Mouse (Mus musculus): ENCODE measurements around the gene Nup107.
"Not testable (repeated sequence)": the region's sequence is repeated elsewhere in the genome, so short reads cannot be mapped to it uniquely, and the experiment has no call there.

Gene Nup107

DNA sequence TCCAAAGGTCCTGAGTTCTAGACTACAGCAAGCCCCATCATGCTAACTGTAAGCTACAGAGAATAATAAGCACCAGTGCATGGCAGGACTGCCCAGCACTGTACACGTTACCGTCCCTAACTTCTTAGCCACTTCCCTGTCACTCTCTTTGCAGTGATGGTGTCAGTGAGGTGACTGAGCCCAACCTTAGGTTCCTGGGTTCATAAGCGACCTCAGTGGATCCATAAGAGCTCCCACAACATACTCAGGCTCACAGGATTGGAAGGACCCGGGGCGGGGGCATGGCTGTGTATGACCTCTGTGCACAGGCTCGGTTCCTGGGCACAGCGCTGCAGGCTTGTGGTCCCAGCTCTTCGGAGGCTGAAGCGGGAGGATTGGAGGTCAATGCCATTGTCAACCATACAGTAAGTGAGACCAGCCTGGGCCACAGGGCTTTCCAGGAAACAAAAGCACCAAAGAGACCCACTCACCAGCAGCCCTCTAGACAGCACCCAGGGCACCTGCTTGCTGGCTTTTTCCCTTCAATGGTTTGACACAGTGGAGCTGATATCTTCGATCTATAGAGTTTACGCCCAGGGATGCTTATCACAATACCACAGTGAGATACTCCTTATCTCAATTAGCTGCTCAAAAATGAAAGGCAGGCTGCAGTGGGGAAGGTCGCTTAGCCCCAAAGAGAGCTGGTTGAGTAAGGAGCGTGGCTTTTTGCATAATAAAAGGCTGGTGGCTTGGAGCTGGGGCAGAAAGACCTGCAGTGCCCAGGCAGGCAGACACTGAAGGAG lies 54.2 kb downstream of the Nup107 start:
- no peak for DNase-seq (ENCODE audit: low read depth, low spot score)

DNA sequence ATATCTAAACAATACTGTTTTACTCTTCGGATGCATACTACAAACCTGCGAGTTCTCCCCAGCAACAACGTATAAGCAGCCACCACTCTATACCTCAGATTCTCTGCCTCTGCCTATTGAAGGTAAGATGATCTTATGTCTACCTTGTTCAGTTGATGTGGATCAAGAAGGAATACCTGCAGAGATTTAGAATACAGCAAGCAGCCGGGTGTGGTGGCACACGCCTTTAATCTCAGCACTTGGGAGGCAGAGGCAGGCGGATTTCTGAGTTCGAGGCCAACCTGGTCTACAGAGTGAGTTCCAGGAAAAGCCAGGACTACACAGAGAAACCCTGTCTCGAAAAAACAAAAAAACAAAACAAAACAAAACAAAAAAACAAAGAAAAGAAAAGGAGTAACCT lies 55.0 kb downstream of the Nup107 start:
- DNase-seq (ENCODE audit: low read depth, low spot score), result not testable (repeated sequence)

DNA sequence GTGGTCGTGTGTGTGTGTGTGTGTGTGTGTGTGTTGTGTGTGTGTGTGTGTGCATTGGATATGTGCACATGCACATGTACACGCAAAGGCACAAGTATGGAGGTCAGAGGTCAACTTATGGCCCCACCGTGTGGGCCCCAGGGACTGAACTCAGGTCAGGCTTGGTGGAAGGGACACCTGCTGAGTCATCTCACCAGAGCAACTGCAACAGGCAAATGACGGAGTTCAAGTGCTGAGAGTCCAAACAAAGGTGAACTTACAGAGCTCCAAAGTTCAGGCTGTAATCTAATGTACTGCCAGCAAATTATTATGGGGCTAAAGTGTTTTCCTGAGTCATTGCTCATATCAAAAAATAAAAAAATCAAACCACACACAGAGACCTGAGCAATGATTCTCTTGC lies 55.4 kb downstream of the Nup107 start:
- no peak for DNase-seq (ENCODE audit: low read depth, low spot score)

DNA sequence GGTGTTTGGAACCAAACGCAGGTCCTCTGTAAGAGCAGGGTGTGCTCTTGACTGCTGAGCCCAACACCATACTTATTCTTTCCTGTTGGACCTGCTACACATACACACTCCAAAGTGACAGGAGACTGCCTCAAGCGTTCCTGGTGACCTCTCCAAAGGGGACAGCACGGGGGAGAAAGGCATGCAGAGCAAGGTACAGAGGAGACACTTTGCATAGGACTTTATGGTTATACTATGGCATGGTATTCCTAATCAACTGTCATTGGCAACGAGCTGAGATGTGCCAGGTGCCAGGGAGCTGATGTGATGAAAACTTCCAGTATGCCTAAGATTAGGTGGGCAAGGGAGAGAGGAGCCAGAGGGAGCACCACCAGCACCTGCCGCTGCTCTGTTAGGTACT lies 55.9 kb downstream of the Nup107 start:
- no peak for DNase-seq (ENCODE audit: low read depth, low spot score)

GRCm38 (mm10) chr10:117735396-117735795 lies 57.1 kb downstream of the Nup107 start:
- not testable (repeated sequence) for DNase-seq (ENCODE audit: low read depth, low spot score)

- DNase-seq (ENCODE audit: low read depth, low spot score), result not testable (repeated sequence)
These were observed 58.2 kb downstream of the Nup107 start for GRCm38 (mm10) chr10:117734104-117734852.

DNA sequence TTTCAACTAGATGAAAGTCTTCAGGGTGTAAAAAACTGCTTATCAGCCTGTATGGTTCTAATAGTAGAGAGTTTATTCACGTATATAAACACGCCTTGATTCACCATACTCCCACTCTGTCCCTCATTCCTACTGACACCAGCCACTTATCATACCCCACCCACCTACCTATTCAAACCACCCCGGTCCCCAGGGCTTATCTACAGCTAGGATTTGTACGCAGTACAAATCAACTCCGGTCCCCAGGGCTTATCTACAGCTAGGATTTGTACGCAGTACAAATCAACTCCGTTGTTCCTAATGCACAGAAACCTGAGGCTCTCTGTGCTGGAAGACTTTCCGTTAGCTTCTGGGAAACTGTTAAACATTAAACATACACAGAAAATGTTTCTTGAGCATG lies 58.9 kb downstream of the Nup107 start:
- DNase-seq (ENCODE audit: low read depth, low spot score), result not testable (repeated sequence)

DNA sequence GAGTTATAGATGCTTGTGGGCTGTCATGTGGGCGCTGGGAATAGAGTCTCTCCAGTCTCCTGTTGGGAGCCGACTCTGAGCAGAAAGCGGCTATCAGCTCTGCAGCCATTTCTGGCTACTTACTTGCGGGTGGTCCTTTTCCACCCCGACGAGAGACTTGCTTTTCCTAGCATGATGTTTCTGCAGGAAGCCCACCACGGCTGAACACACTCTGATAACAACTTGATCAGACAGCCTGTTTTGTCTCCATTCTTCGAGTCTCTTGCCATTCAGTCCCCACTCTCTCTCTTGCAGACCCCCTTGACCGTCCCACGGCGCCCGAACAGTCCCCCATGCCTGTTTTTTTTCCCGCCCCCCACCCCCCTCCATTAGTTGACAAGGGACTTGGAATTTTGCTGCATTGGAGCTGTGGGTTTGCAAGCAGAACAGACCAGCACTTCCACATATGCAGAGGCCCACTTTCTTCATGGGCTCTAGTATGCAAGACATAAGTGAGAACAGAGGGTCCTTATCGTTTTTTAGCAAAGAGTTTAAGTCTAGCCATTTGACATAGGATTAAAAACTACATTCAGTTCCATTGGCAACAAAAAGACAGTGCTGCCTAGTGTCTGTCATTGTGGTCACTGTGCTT lies 59.4 kb downstream of the Nup107 start:
- no peak for DNase-seq (ENCODE audit: low read depth, low spot score)

DNA sequence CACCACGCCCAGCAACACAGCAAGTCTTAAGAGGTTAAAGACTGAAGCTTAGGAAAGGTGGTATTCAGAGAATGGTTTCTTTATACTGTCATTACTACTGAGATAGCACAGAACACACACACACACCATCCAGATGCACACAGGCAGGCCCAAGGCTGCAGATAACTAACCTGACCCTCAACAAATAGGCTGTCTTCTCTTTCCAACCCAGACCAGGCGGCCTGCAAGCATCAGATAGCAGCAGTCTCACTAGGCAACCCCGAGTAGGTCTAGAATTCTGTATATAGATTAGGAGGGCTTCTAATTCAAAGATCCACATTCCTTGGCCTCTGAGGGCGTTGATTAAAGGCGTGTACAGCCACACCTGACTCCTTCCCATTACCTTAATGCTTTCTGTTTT lies 60.3 kb downstream of the Nup107 start:
- no peak for DNase-seq (ENCODE audit: low read depth, low spot score)

- DNase-seq (ENCODE audit: low read depth, low spot score), result peak; percentile 78
These were observed 61.0 kb downstream of the Nup107 start for GRCm38 (mm10) chr10:117731244-117732101.

- DNase-seq (ENCODE audit: low read depth, low spot score), result no peak
These were observed 61.8 kb downstream of the Nup107 start for GRCm38 (mm10) chr10:117730637-117731203.

DNA sequence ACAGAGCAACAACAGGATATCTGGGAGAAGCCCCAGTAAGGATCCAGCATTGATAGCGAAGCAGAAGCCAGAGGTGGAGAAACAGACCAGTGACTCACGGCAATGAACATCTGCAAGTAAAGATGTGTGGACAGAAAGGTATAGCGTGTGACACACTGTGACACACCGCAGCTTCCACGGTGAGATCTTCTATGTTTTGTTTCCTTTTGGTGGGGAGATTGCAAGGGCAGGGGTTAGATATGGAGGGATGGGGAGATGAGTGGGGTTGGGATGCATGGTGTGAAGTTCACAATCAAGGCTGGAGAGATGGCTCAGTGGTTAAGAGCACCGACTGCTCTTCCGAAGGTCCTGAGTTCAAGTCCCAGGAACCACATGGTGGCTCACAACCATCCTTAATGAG lies 62.4 kb downstream of the Nup107 start:
- DNase-seq (ENCODE audit: low read depth, low spot score), result no peak

DNA sequence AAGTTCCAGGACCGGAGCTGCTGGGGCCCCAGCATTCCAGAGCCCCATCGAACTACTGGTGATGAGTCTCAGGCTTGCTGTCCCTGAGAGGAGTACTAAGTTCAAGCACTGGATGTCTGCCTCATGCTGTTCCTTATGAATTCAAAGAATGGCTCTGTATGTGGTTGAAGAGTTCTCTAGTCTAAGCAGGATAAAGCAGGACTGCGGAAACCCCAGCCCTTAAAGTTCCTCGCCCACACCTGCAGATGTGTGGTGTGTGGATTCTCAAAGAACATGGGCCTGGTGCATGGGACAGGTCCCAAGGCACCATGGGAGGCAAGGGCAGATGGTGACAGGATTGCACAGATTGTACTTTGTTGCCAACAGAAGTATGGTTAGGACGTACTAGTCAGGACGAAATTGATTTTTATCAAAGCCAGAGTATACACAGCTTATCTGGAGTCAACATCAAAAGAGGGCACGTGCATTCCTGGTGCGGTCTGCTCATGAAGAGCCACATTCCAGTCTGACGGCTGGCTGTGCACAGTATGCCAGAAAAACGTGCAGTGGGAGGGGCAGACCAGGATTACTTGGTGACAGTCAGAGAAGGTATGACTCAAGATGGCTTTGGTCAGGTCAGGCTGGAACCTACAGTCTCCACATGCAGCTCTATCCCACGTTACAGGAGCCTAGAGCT lies 63.2 kb downstream of the Nup107 start:
- peak; percentile 46 for DNase-seq (ENCODE audit: low read depth, low spot score)

GRCm38 (mm10) chr10:117728574-117728973 lies 63.9 kb downstream of the Nup107 start:
- no peak for DNase-seq (ENCODE audit: low read depth, low spot score)

GRCm38 (mm10) chr10:117727518-117728110 lies 64.9 kb downstream of the Nup107 start:
- no peak for DNase-seq (ENCODE audit: low read depth, low spot score)

- no peak for DNase-seq (ENCODE audit: low read depth, low spot score)
These were observed 65.6 kb downstream of the Nup107 start for GRCm38 (mm10) chr10:117726888-117727385.

GRCm38 (mm10) chr10:117726350-117726749 lies 66.2 kb downstream of the Nup107 start:
- no peak for DNase-seq (ENCODE audit: low read depth, low spot score)

GRCm38 (mm10) chr10:117725671-117726070 lies 66.8 kb downstream of the Nup107 start:
- no peak for DNase-seq (ENCODE audit: low read depth, low spot score)

- no peak for DNase-seq (ENCODE audit: low read depth, low spot score)
These were observed 67.6 kb downstream of the Nup107 start for GRCm38 (mm10) chr10:117724804-117725361.

Measured in ZHBTc4 (cell line).